Mouse (Mus musculus): ENCODE measurements at regions not wholly inside any gene's neighbourhood (a gene's known extent, or its start where the extent isn't known, plus 50 kb on each side); places are given as distances from the start of the nearest gene placed in this dataset.

DNA sequence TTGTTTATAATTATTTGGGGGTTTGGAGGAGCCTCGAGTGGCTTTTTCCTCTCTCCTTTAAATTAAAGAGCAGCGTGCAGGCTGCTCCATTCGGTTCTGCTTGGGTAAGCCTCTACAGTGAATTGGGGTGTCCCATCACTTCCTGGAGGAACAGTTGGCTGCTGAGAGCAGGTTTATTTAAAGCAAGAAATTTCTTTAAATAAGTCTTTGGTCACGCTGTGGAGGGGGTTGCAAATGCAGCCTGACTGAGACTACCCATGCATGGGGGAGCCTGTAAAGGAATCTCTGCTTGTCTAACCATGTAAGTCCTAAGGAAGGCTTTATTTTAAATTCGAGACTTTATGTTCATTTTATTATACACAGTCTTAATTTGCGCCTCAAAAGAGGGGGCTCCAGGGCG is 303.7 kb upstream of the Arglu1 start:
- no peak for ATAC-seq (ENCODE audit: low FRiP score, low TSS enrichment)
- 14% methylated on average over 7 of the region's 7 CpGs for WGBS
- Histone ChIP-seq H3K4me1 (ENCODE audit: control insufficient read depth, insufficient read depth, low read length) (peaks cover 41% of the 10 kb centered on the region), H3K9me3 (ENCODE audit: control insufficient read depth, low read length) (no peaks in the 10 kb centered on the region), H3K27me3 (ENCODE audit: control insufficient read depth, insufficient read depth, low read length) (no peaks in the 10 kb centered on the region), H3K36me3 (ENCODE audit: control insufficient read depth, insufficient read depth, low read length) (no peaks in the 10 kb centered on the region), H3K4me3 (ENCODE audit: low read length) (no peak overlapping the region; the same call in 1 of the 2 replicates), H3K27ac (ENCODE audit: low read depth, low read length) (peak overlapping the region; percentile 48; the same call in 1 of the 2 replicates), H3K9ac (ENCODE audit: low read depth, low read length) (no peak overlapping the region), H3K4me2 (replicated peaks; ENCODE audit: low read depth, low read length) (peak overlapping the region; percentile 49)

- H3K4me2 ChIP-seq (replicated peaks; ENCODE audit: low read depth, low read length), result peak overlapping the region; percentile 10; the same call in 1 of the 2 replicates
- H3K4me1 ChIP-seq (ENCODE audit: control insufficient read depth, insufficient read depth, low read length), result peaks cover 41% of the 10 kb centered on the region
- no peaks in the 10 kb centered on the region for H3K36me3 ChIP-seq (ENCODE audit: control insufficient read depth, insufficient read depth, low read length)
- H3K9me3 ChIP-seq (ENCODE audit: control insufficient read depth, low read length), result no peaks in the 10 kb centered on the region
- ATAC-seq (ENCODE audit: low FRiP score, low TSS enrichment), result no peak
- H3K27me3 ChIP-seq (ENCODE audit: control insufficient read depth, insufficient read depth, low read length), result no peaks in the 10 kb centered on the region
- H3K27ac ChIP-seq (ENCODE audit: low read depth, low read length), result peak overlapping the region; percentile 55
- WGBS, result 5% methylated on average over 11 of the region's 11 CpGs
- no peak overlapping the region for H3K9ac ChIP-seq (ENCODE audit: low read depth, low read length)
- H3K4me3 ChIP-seq (ENCODE audit: low read length), result no peak overlapping the region
Observed at GRCm38 (mm10) chr8:8992461-8993032, 302.2 kb upstream of the Arglu1 start.

GRCm38 (mm10) chr8:8991026-8991425 is 300.7 kb upstream of the Arglu1 start:
- no peak overlapping the region for H3K27ac ChIP-seq (ENCODE audit: low read depth, low read length)

DNA sequence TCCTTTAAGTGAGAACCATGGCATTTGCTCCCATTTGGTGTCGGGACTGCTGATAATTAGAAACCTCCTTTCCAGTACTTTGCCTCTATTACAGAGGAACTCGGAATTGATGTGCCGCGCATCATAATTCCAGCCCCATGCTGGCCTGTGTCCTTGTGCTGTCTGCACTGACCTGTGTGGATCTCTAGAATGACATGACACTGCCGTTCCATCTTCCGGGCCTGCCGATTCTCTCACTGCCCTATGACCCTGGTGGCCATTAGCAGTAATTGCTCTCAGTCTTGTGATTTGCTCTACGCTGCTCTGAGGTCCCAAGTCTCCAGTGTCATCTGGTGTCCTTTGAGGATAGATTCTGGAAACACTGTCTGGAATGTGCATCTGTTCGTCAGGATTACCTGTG is 295.7 kb upstream of the Arglu1 start:
- Histone ChIP-seq H3K36me3 (ENCODE audit: control insufficient read depth, insufficient read depth, low read length) (no peaks in the 10 kb centered on the region), H3K4me1 (ENCODE audit: control insufficient read depth, insufficient read depth, low read length) (peaks cover 7% of the 10 kb centered on the region; the same call in 1 of the 2 replicates), H3K27ac (ENCODE audit: low read depth, low read length) (no peak overlapping the region), H3K4me2 (replicated peaks; ENCODE audit: low read depth, low read length) (no peak overlapping the region), H3K4me3 (ENCODE audit: low read length) (no peak overlapping the region), H3K27me3 (ENCODE audit: control insufficient read depth, insufficient read depth, low read length) (no peaks in the 10 kb centered on the region), H3K9me3 (ENCODE audit: control insufficient read depth, low read length) (no peaks in the 10 kb centered on the region), H3K9ac (ENCODE audit: low read depth, low read length) (no peak overlapping the region)
- no peak for ATAC-seq (ENCODE audit: low FRiP score, low TSS enrichment)
- WGBS, result 47% methylated on average over 9 of the region's 9 CpGs

More at GRCm38 (mm10) chr8:8991026-8991425, 300.7 kb upstream of the Arglu1 start:
- no peak overlapping the region for H3K4me3 ChIP-seq (ENCODE audit: low read length)
- no peaks in the 10 kb centered on the region for H3K27me3 ChIP-seq (ENCODE audit: control insufficient read depth, insufficient read depth, low read length)
- no peak overlapping the region for H3K4me2 ChIP-seq (replicated peaks; ENCODE audit: low read depth, low read length)
- WGBS, result 30% methylated on average over 8 of the region's 8 CpGs
- no peaks in the 10 kb centered on the region for H3K36me3 ChIP-seq (ENCODE audit: control insufficient read depth, insufficient read depth, low read length)
- H3K4me1 ChIP-seq (ENCODE audit: control insufficient read depth, insufficient read depth, low read length), result peaks cover 41% of the 10 kb centered on the region
- H3K9ac ChIP-seq (ENCODE audit: low read depth, low read length), result no peak overlapping the region
- no peak for ATAC-seq (ENCODE audit: low FRiP score, low TSS enrichment)
- H3K9me3 ChIP-seq (ENCODE audit: control insufficient read depth, low read length), result no peaks in the 10 kb centered on the region

DNA sequence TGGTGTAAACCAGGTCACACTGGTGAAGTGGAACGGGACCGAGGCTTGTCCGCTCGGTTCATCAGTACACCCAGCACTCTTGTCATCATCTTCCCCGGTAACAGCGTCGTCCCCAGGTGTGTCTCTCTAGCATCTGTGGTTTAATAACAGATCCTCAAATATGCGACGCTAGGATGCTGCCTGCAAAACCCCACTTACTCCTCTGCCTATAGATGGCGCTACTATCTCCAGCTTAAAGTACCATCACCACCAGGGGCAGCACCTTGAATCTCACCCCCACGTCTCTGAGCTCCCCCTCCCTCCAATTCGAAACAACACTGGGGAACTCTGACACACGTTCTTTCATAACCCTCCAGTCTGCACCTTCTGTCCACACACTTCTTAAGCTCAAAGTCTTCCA is 295.1 kb upstream of the Arglu1 start:
- H3K4me1 ChIP-seq (ENCODE audit: control insufficient read depth, insufficient read depth, low read length), result 0 out of 2 replicates have a peak, but pooled peaks cover 3% of the 10 kb centered on the region
- ATAC-seq (ENCODE audit: low FRiP score, low TSS enrichment), result no peak
- H3K27me3 ChIP-seq (ENCODE audit: control insufficient read depth, insufficient read depth, low read length), result no peaks in the 10 kb centered on the region
- no peaks in the 10 kb centered on the region for H3K9me3 ChIP-seq (ENCODE audit: control insufficient read depth, low read length)
- no peak overlapping the region for H3K4me2 ChIP-seq (replicated peaks; ENCODE audit: low read depth, low read length)
- no peak overlapping the region for H3K9ac ChIP-seq (ENCODE audit: low read depth, low read length)
- H3K27ac ChIP-seq (ENCODE audit: low read depth, low read length), result no peak overlapping the region
- H3K4me3 ChIP-seq (ENCODE audit: low read length), result no peak overlapping the region
- 84% methylated on average over 13 of the region's 13 CpGs for WGBS
- H3K36me3 ChIP-seq (ENCODE audit: control insufficient read depth, insufficient read depth, low read length), result no peaks in the 10 kb centered on the region

DNA sequence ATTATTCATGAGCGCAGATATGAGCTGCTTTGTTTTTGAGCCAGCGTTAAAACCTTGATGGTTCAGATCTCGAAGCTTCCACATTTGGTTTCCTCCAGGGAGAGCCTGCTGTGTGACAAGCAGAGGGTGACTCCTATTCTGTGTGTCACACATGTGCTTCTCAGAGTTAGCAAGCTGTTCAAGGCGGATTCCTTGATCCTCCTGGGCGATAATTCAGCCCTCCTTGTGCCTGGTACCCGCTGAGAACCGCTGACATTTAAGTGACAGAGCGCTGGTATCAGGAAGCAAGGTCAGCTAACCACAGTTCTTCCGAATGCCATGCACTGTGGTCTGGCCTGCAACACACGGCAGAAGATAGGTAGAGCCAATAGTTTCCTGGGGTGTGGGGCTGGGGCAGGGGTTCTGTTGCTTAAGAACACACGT is 294.5 kb upstream of the Arglu1 start:
- H3K4me1 ChIP-seq (ENCODE audit: control insufficient read depth, insufficient read depth, low read length), result 0 out of 2 replicates have a peak, but pooled peaks cover 3% of the 10 kb centered on the region
- ATAC-seq (ENCODE audit: low FRiP score, low TSS enrichment), result no peak
- H3K4me3 ChIP-seq (ENCODE audit: low read length), result no peak overlapping the region
- no peaks in the 10 kb centered on the region for H3K27me3 ChIP-seq (ENCODE audit: control insufficient read depth, insufficient read depth, low read length)
- H3K36me3 ChIP-seq (ENCODE audit: control insufficient read depth, insufficient read depth, low read length), result no peaks in the 10 kb centered on the region
- H3K27ac ChIP-seq (ENCODE audit: low read depth, low read length), result no peak overlapping the region
- H3K9me3 ChIP-seq (ENCODE audit: control insufficient read depth, low read length), result no peaks in the 10 kb centered on the region
- WGBS, result 44% methylated on average over 11 of the region's 11 CpGs
- H3K4me2 ChIP-seq (replicated peaks; ENCODE audit: low read depth, low read length), result no peak overlapping the region
- H3K9ac ChIP-seq (ENCODE audit: low read depth, low read length), result no peak overlapping the region

- WGBS, result 25% methylated on average over 13 of the region's 13 CpGs
- no peak for ATAC-seq (ENCODE audit: low FRiP score, low TSS enrichment)
Observed at GRCm38 (mm10) chr8:8984159-8984828, 294.0 kb upstream of the Arglu1 start.

GRCm38 (mm10) chr8:8983133-8983661 is 292.9 kb upstream of the Arglu1 start:
- no peak overlapping the region for H3K4me2 ChIP-seq (replicated peaks; ENCODE audit: low read depth, low read length)
- no peaks in the 10 kb centered on the region for H3K27me3 ChIP-seq (ENCODE audit: control insufficient read depth, insufficient read depth, low read length)
- no peak overlapping the region for H3K4me3 ChIP-seq (ENCODE audit: low read length)
- 64% methylated on average over 5 of the region's 5 CpGs for WGBS
- H3K27ac ChIP-seq (ENCODE audit: low read depth, low read length), result no peak overlapping the region
- H3K36me3 ChIP-seq (ENCODE audit: control insufficient read depth, insufficient read depth, low read length), result no peaks in the 10 kb centered on the region
- no peak overlapping the region for H3K9ac ChIP-seq (ENCODE audit: low read depth, low read length)
- no peaks in the 10 kb centered on the region for H3K9me3 ChIP-seq (ENCODE audit: control insufficient read depth, low read length)
- H3K4me1 ChIP-seq (ENCODE audit: control insufficient read depth, insufficient read depth, low read length), result 0 out of 2 replicates have a peak, but pooled peaks cover 3% of the 10 kb centered on the region
- no peak for ATAC-seq (ENCODE audit: low FRiP score, low TSS enrichment)

More at GRCm38 (mm10) chr8:8984159-8984828, 294.0 kb upstream of the Arglu1 start:
- H3K9me3 ChIP-seq (ENCODE audit: control insufficient read depth, low read length), result no peaks in the 10 kb centered on the region
- H3K4me3 ChIP-seq (ENCODE audit: low read length), result no peak overlapping the region
- H3K9ac ChIP-seq (ENCODE audit: low read depth, low read length), result no peak overlapping the region
- H3K4me2 ChIP-seq (replicated peaks; ENCODE audit: low read depth, low read length), result no peak overlapping the region
- H3K27ac ChIP-seq (ENCODE audit: low read depth, low read length), result no peak overlapping the region
- H3K27me3 ChIP-seq (ENCODE audit: control insufficient read depth, insufficient read depth, low read length), result no peaks in the 10 kb centered on the region
- H3K36me3 ChIP-seq (ENCODE audit: control insufficient read depth, insufficient read depth, low read length), result no peaks in the 10 kb centered on the region
- 0 out of 2 replicates have a peak, but pooled peaks cover 3% of the 10 kb centered on the region for H3K4me1 ChIP-seq (ENCODE audit: control insufficient read depth, insufficient read depth, low read length)

DNA sequence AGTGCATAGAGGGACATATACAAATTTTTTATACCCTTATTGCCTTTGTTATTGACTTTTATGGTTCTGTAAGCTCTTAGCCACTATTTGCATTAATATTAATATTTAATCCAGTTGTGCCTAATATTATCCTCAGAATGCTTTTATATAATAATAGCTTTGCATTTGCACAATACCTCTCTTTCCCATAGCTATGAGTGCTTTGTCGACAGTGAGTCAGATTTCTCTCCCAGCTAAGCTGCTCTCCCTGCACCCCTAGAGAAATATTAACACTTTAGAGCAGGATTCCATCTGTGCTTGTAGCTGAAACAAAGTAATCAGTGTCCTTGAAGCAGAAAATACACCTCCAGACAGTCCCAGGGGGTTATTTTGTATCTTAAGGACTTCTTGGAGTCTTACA is 288.6 kb upstream of the Arglu1 start:
- ATAC-seq (ENCODE audit: low FRiP score, low TSS enrichment), result no peak
- no peaks in the 10 kb centered on the region for H3K27me3 ChIP-seq (ENCODE audit: control insufficient read depth, insufficient read depth, low read length)
- WGBS, result 44% methylated on average over 1 of the region's 1 CpGs

More for the DNA sequence above, 288.6 kb upstream of the Arglu1 start:
- Histone ChIP-seq H3K4me3 (ENCODE audit: low read length) (no peak overlapping the region), H3K4me1 (ENCODE audit: control insufficient read depth, insufficient read depth, low read length) (no peaks in the 10 kb centered on the region), H3K9me3 (ENCODE audit: control insufficient read depth, low read length) (no peaks in the 10 kb centered on the region), H3K27ac (ENCODE audit: low read depth, low read length) (no peak overlapping the region), H3K36me3 (ENCODE audit: control insufficient read depth, insufficient read depth, low read length) (no peaks in the 10 kb centered on the region), H3K4me2 (replicated peaks; ENCODE audit: low read depth, low read length) (no peak overlapping the region), H3K9ac (ENCODE audit: low read depth, low read length) (no peak overlapping the region)
